Mouse (Mus musculus): Measurements from ENCODE around the gene Ptbp1. TPM values are rescaled to one million over a fixed set of nuclear protein-coding genes. Genes with fewer than 3 reads are reported as not detected.

Ptbp1 gene
- polyA plus RNA-seq, 1 experiment: 251 TPM

GRCm38 (mm10) chr10:79861230-79862048 lies 7.2 kb downstream of the Ptbp1 start:
- DNase-seq (ENCODE audit: low read depth in 1 of 2, low spot score in 2 of 2): no peak
- H3K4me3 ChIP-seq (ENCODE audit: extremely low read depth, insufficient read depth, insufficient read length): no peak overlapping the region
- 89% methylated on average over 25 of the region's 25 CpGs for WGBS

DNA sequence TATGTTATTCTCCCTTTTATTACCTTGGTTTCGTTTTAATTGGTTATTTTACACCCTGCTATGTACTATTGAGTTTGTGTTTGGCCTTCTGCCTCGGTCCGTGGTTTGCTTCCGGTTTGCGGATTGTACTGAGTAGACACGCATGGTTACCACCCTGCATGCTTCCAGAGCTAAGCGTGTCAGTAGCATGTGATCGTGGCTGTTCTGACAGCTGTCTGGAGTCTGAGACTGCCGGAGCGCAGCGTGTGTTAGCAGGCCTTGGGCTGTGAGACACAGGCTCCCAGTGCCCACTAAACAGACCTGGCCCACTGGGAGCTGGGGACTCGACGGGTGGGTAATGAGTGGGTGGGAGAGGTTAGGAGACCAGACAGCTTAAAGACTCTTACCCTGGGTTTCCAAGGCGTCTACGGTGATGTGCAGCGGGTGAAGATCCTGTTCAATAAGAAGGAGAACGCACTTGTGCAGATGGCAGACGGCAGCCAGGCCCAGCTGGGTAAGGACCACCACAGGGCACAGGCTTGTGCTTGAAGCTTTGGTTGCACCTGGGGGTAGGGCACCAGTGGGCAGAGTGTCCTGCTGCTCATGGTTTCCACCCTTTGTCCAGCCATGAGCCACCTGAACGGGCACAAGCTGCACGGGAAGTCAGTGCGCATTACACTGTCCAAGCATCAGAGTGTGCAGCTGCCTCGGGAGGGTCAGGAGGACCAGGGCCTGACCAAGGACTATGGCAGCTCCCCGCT lies 8.0 kb downstream of the Ptbp1 start:
- TF ChIP-seq POLR2A (IDR thresholded peaks at IDR 0.05; ENCODE audit: low read depth, low read length) (no peak), CTCF (IDR thresholded peaks at IDR 0.05; ENCODE audit: extremely low read depth, insufficient read depth, insufficient read length, insufficient replicate concordance) (no peak)
- WGBS: 89% methylated on average over 23 of the region's 23 CpGs
- no peak overlapping the region for H3K27ac ChIP-seq (ENCODE audit: insufficient read depth, low read length)
- peaks cover 53% of the 10 kb centered on the region for H3K36me3 ChIP-seq (ENCODE audit: control insufficient read depth, insufficient read depth, low read length)
- H3K4me1 ChIP-seq (ENCODE audit: control insufficient read depth, insufficient read depth, insufficient read length): peaks cover 10% of the 10 kb centered on the region; the same call in 1 of the 2 replicates
- no peak overlapping the region for H3K4me3 ChIP-seq (ENCODE audit: extremely low read depth, insufficient read depth, insufficient read length)
- no peaks in the 10 kb centered on the region for H3K27me3 ChIP-seq (ENCODE audit: control insufficient read depth, insufficient read depth, low read length)
- DNase-seq (ENCODE audit: low read depth in 1 of 2, low spot score in 2 of 2): no peak

More at GRCm38 (mm10) chr10:79861230-79862048, 7.2 kb downstream of the Ptbp1 start:
- TF ChIP-seq POLR2A (IDR thresholded peaks at IDR 0.05; ENCODE audit: low read depth, low read length) (no peak), CTCF (IDR thresholded peaks at IDR 0.05; ENCODE audit: extremely low read depth, insufficient read depth, insufficient read length, insufficient replicate concordance) (no peak)
- Histone ChIP-seq H3K36me3 (ENCODE audit: control insufficient read depth, insufficient read depth, low read length) (peaks cover 59% of the 10 kb centered on the region), H3K4me1 (ENCODE audit: control insufficient read depth, insufficient read depth, insufficient read length) (peaks cover 18% of the 10 kb centered on the region), H3K27ac (ENCODE audit: insufficient read depth, low read length) (no peak overlapping the region), H3K27me3 (ENCODE audit: control insufficient read depth, insufficient read depth, low read length) (no peaks in the 10 kb centered on the region)

DNA sequence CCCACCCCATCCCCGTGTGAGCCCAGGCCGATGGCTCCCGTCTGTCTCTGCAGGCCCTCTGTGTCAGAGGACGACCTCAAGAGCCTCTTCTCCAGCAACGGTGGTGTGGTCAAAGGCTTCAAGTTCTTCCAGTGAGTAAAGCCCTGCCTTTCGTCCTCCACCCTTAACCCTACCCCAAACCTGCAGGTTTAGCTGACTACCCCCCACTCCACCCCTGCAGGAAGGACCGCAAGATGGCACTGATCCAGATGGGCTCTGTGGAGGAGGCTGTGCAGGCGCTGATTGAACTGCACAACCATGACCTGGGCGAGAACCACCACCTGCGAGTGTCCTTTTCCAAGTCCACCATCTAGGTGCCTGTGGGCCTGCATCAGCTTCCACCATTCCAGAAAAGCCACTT lies 8.7 kb downstream of the Ptbp1 start:
- Histone ChIP-seq H3K36me3 (ENCODE audit: control insufficient read depth, insufficient read depth, low read length) (peaks cover 52% of the 10 kb centered on the region), H3K27ac (ENCODE audit: insufficient read depth, low read length) (no peak overlapping the region), H3K27me3 (ENCODE audit: control insufficient read depth, insufficient read depth, low read length) (no peaks in the 10 kb centered on the region), H3K4me3 (ENCODE audit: extremely low read depth, insufficient read depth, insufficient read length) (no peak overlapping the region), H3K4me1 (ENCODE audit: control insufficient read depth, insufficient read depth, insufficient read length) (peaks cover 3% of the 10 kb centered on the region; the same call in 1 of the 2 replicates)
- TF ChIP-seq POLR2A (IDR thresholded peaks at IDR 0.05; ENCODE audit: low read depth, low read length): no peak
- no peak for TF ChIP-seq CTCF (IDR thresholded peaks at IDR 0.05; ENCODE audit: extremely low read depth, insufficient read depth, insufficient read length, insufficient replicate concordance)
- 85% methylated on average over 10 of the region's 10 CpGs for WGBS
- no peak for DNase-seq (ENCODE audit: low read depth in 1 of 2, low spot score in 2 of 2)

GRCm38 (mm10) chr10:79864351-79865188 lies 10.3 kb downstream of the Ptbp1 start:
- Histone ChIP-seq H3K27ac (ENCODE audit: insufficient read depth, low read length) (no peak overlapping the region), H3K27me3 (ENCODE audit: control insufficient read depth, insufficient read depth, low read length) (no peaks in the 10 kb centered on the region), H3K4me1 (ENCODE audit: control insufficient read depth, insufficient read depth, insufficient read length) (no peaks in the 10 kb centered on the region; the same call in 1 of the 2 replicates), H3K36me3 (ENCODE audit: control insufficient read depth, insufficient read depth, low read length) (peaks cover 44% of the 10 kb centered on the region), H3K4me3 (ENCODE audit: extremely low read depth, insufficient read depth, insufficient read length) (no peak overlapping the region)
- WGBS: 69% methylated on average over 10 of the region's 10 CpGs
- no peak for DNase-seq (ENCODE audit: low read depth in 1 of 2, low spot score in 2 of 2)
- TF ChIP-seq CTCF (IDR thresholded peaks at IDR 0.05; ENCODE audit: extremely low read depth, insufficient read depth, insufficient read length, insufficient replicate concordance) (no peak), POLR2A (IDR thresholded peaks at IDR 0.05; ENCODE audit: low read depth, low read length) (no peak)

DNA sequence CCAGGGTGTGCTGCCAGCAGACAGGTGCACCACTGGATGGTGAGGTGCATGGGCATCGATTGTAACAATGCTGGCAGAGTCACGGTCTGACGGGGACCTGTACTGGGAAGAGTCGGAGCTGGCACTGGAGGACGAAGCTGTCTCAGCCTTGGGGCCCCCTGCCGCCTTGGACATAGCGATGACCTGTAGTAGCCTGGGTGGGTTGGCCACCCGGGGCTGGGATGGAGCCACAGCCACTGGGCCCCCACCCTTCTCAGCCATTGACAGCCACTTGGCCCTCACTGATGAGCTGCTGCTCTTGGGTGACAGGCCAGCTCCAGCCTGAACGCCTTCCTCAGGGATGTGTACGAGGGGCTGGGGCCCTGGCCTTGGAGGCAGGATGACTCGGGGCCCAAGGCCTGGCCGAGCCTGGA lies 11.0 kb downstream of the Ptbp1 start:
- Histone ChIP-seq H3K36me3 (ENCODE audit: control insufficient read depth, insufficient read depth, low read length) (peaks cover 38% of the 10 kb centered on the region), H3K27me3 (ENCODE audit: control insufficient read depth, insufficient read depth, low read length) (no peaks in the 10 kb centered on the region), H3K27ac (ENCODE audit: insufficient read depth, low read length) (no peak overlapping the region), H3K4me3 (ENCODE audit: extremely low read depth, insufficient read depth, insufficient read length) (no peak overlapping the region), H3K4me1 (ENCODE audit: control insufficient read depth, insufficient read depth, insufficient read length) (no peaks in the 10 kb centered on the region; the same call in 1 of the 2 replicates)
- no peak for DNase-seq (ENCODE audit: low read depth in 1 of 2, low spot score in 2 of 2)
- TF ChIP-seq POLR2A (IDR thresholded peaks at IDR 0.05; ENCODE audit: low read depth, low read length): no peak
- no peak for TF ChIP-seq CTCF (IDR thresholded peaks at IDR 0.05; ENCODE audit: extremely low read depth, insufficient read depth, insufficient read length, insufficient replicate concordance)
- 82% methylated on average over 12 of the region's 12 CpGs for WGBS

DNA sequence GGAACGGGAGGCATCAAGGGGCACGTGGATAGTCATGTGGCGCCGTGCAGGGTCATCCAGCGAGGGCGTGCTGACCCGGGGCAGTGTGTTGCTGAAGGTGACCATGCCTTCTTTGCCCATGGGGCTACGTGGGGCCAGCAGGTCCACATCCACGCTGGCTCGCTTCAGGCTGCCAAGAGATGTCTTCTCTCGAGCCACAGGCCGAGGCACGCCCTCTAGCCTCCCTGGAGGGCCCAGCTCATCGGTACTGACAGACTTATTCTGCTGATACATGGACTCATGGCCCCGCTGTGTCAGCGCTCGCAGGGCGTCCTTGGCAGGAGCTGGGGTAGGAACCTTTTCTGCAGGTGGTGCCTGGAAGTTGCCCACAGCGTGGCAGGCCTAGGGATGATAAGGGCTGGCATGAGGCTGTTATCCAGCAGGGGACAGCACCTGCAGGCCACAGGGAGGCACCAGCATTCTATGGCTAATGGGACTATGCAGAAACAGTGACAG lies 11.6 kb downstream of the Ptbp1 start:
- TF ChIP-seq POLR2A (IDR thresholded peaks at IDR 0.05; ENCODE audit: low read depth, low read length) (no peak), CTCF (IDR thresholded peaks at IDR 0.05; ENCODE audit: extremely low read depth, insufficient read depth, insufficient read length, insufficient replicate concordance) (no peak)
- H3K27ac ChIP-seq (ENCODE audit: insufficient read depth, low read length): no peak overlapping the region
- no peak for DNase-seq (ENCODE audit: low read depth in 1 of 2, low spot score in 2 of 2)
- peaks cover 31% of the 10 kb centered on the region for H3K36me3 ChIP-seq (ENCODE audit: control insufficient read depth, insufficient read depth, low read length)
- H3K4me3 ChIP-seq (ENCODE audit: extremely low read depth, insufficient read depth, insufficient read length): no peak overlapping the region
- no peaks in the 10 kb centered on the region for H3K27me3 ChIP-seq (ENCODE audit: control insufficient read depth, insufficient read depth, low read length)
- no peaks in the 10 kb centered on the region; the same call in 1 of the 2 replicates for H3K4me1 ChIP-seq (ENCODE audit: control insufficient read depth, insufficient read depth, insufficient read length)
- WGBS: 78% methylated on average over 19 of the region's 19 CpGs

All from spleen, adult 2 months (tissue).